Mouse (Mus musculus): Measurements from ENCODE around the gene Smg7.

GRCm38 (mm10) chr1:152817794-152818193 lies 84.7 kb downstream of the Smg7 start:
- TF ChIP-seq POLR2A (IDR thresholded peaks at IDR 0.05; ENCODE audit: borderline replicate concordance, extremely low read depth, insufficient read depth, insufficient read length, poor library complexity, severe bottlenecking) (no peak), CTCF (IDR thresholded peaks at IDR 0.05; ENCODE audit: borderline replicate concordance, extremely low read depth, insufficient read depth, insufficient read length) (no peak)
